Mouse (Mus musculus): ENCODE results near the gene Necab3. TPM values are rescaled to one million over a fixed set of nuclear protein-coding genes. Genes with fewer than 3 reads are reported as not detected.

The Necab3 gene
- polyA plus RNA-seq, 1 experiment = 0.31 TPM

GRCm38 (mm10) chr2:154574271-154574670 lies 15.6 kb upstream of the Necab3 start:
- TF ChIP-seq FLI1 (IDR thresholded peaks at IDR 0.05; ENCODE audit: low read length) = no peak
- TF ChIP-seq GATA1 (IDR thresholded peaks at IDR 0.05; ENCODE audit: borderline replicate concordance, low read length) = no peak
- Histone ChIP-seq H3K4me1 (peaks cover 53% of the 10 kb centered on the region), H3K4me3 (replicated peaks) (no peak overlapping the region), H3K36me3 (replicated peaks; ENCODE audit: low read length) (no peaks in the 10 kb centered on the region), H3K27me3 (replicated peaks) (no peaks in the 10 kb centered on the region), H3K9me3 (no peaks in the 10 kb centered on the region)

- no peak for TF ChIP-seq FLI1 (IDR thresholded peaks at IDR 0.05; ENCODE audit: low read length)
- no peak for TF ChIP-seq GATA1 (IDR thresholded peaks at IDR 0.05; ENCODE audit: borderline replicate concordance, low read length)
- H3K27me3 ChIP-seq (replicated peaks) = no peaks in the 10 kb centered on the region
- H3K9me3 ChIP-seq = no peaks in the 10 kb centered on the region
- no peaks in the 10 kb centered on the region for H3K36me3 ChIP-seq (replicated peaks; ENCODE audit: low read length)
- peaks cover 65% of the 10 kb centered on the region for H3K4me1 ChIP-seq
- no peak overlapping the region for H3K4me3 ChIP-seq (replicated peaks)
Measured at GRCm38 (mm10) chr2:154572996-154573395, 14.3 kb upstream of the Necab3 start.

GRCm38 (mm10) chr2:154571976-154572375 lies 13.3 kb upstream of the Necab3 start:
- Histone ChIP-seq H3K36me3 (replicated peaks; ENCODE audit: low read length) (no peaks in the 10 kb centered on the region), H3K4me3 (replicated peaks) (no peak overlapping the region), H3K9me3 (no peaks in the 10 kb centered on the region), H3K4me1 (peaks cover 66% of the 10 kb centered on the region), H3K27me3 (replicated peaks) (no peaks in the 10 kb centered on the region)
- TF ChIP-seq FLI1 (IDR thresholded peaks at IDR 0.05; ENCODE audit: low read length) = no peak
- no peak for TF ChIP-seq GATA1 (IDR thresholded peaks at IDR 0.05; ENCODE audit: borderline replicate concordance, low read length)

- Histone ChIP-seq H3K9me3 (no peaks in the 10 kb centered on the region), H3K4me1 (peaks cover 66% of the 10 kb centered on the region), H3K4me3 (replicated peaks) (peak overlapping the region; percentile 95), H3K36me3 (replicated peaks; ENCODE audit: low read length) (no peaks in the 10 kb centered on the region), H3K27me3 (replicated peaks) (no peaks in the 10 kb centered on the region)
- TF ChIP-seq GATA1 (IDR thresholded peaks at IDR 0.05; ENCODE audit: borderline replicate concordance, low read length) (no peak), FLI1 (IDR thresholded peaks at IDR 0.05; ENCODE audit: low read length) (no peak)
Measured at GRCm38 (mm10) chr2:154571266-154571665, 12.6 kb upstream of the Necab3 start.

GRCm38 (mm10) chr2:154570666-154571065 lies 12.0 kb upstream of the Necab3 start:
- peaks cover 70% of the 10 kb centered on the region for H3K4me1 ChIP-seq
- no peak for TF ChIP-seq FLI1 (IDR thresholded peaks at IDR 0.05; ENCODE audit: low read length)
- no peak for TF ChIP-seq GATA1 (IDR thresholded peaks at IDR 0.05; ENCODE audit: borderline replicate concordance, low read length)
- H3K4me3 ChIP-seq (replicated peaks) = peak overlapping the region; percentile 95
- no peaks in the 10 kb centered on the region for H3K27me3 ChIP-seq (replicated peaks)
- peaks cover 4% of the 10 kb centered on the region for H3K36me3 ChIP-seq (replicated peaks; ENCODE audit: low read length)
- no peaks in the 10 kb centered on the region for H3K9me3 ChIP-seq

- peaks cover 78% of the 10 kb centered on the region for H3K4me1 ChIP-seq
- H3K4me3 ChIP-seq (replicated peaks) = peak within 1 kb of the TSS; percentile 95
- no peaks in the 10 kb centered on the region for H3K27me3 ChIP-seq (replicated peaks)
- H3K9me3 ChIP-seq = no peaks in the 10 kb centered on the region
- TF ChIP-seq GATA1 (IDR thresholded peaks at IDR 0.05; ENCODE audit: borderline replicate concordance, low read length) (no peak), FLI1 (IDR thresholded peaks at IDR 0.05; ENCODE audit: low read length) (no peak)
- peaks cover 12% of the 10 kb centered on the region for H3K36me3 ChIP-seq (replicated peaks; ENCODE audit: low read length)
Measured at GRCm38 (mm10) chr2:154569836-154570286, 11.2 kb upstream of the Necab3 start, which contains the start of gene E2f1. Gene E2f1 (minus strand): TSS chr2:154569892.

- peaks cover 18% of the 10 kb centered on the region for H3K36me3 ChIP-seq (replicated peaks; ENCODE audit: low read length)
- H3K9me3 ChIP-seq = no peaks in the 10 kb centered on the region
- peaks cover 81% of the 10 kb centered on the region for H3K4me1 ChIP-seq
- H3K4me3 ChIP-seq (replicated peaks) = peak overlapping the region; percentile 95
- no peaks in the 10 kb centered on the region for H3K27me3 ChIP-seq (replicated peaks)
- TF ChIP-seq GATA1 (IDR thresholded peaks at IDR 0.05; ENCODE audit: borderline replicate concordance, low read length) (no peak), FLI1 (IDR thresholded peaks at IDR 0.05; ENCODE audit: low read length) (no peak)
Measured at GRCm38 (mm10) chr2:154569071-154569748, 10.5 kb upstream of the Necab3 start.

- TF ChIP-seq FLI1 (IDR thresholded peaks at IDR 0.05; ENCODE audit: low read length) = no peak
- TF ChIP-seq GATA1 (IDR thresholded peaks at IDR 0.05; ENCODE audit: borderline replicate concordance, low read length) = no peak
- Histone ChIP-seq H3K9me3 (no peaks in the 10 kb centered on the region), H3K36me3 (replicated peaks; ENCODE audit: low read length) (peaks cover 25% of the 10 kb centered on the region), H3K27me3 (replicated peaks) (no peaks in the 10 kb centered on the region), H3K4me1 (peaks cover 85% of the 10 kb centered on the region), H3K4me3 (replicated peaks) (peak overlapping the region; percentile 95)
Measured at GRCm38 (mm10) chr2:154568329-154569070, 9.8 kb upstream of the Necab3 start.

GRCm38 (mm10) chr2:154567766-154568165 lies 9.1 kb upstream of the Necab3 start:
- peak overlapping the region; percentile 95 for H3K4me3 ChIP-seq (replicated peaks)
- no peaks in the 10 kb centered on the region for H3K9me3 ChIP-seq
- no peaks in the 10 kb centered on the region for H3K27me3 ChIP-seq (replicated peaks)
- peaks cover 78% of the 10 kb centered on the region for H3K4me1 ChIP-seq
- TF ChIP-seq GATA1 (IDR thresholded peaks at IDR 0.05; ENCODE audit: borderline replicate concordance, low read length) (no peak), FLI1 (IDR thresholded peaks at IDR 0.05; ENCODE audit: low read length) (no peak)
- H3K36me3 ChIP-seq (replicated peaks; ENCODE audit: low read length) = peaks cover 33% of the 10 kb centered on the region

GRCm38 (mm10) chr2:154566641-154567040 lies 8.0 kb upstream of the Necab3 start:
- peaks cover 68% of the 10 kb centered on the region for H3K4me1 ChIP-seq
- H3K27me3 ChIP-seq (replicated peaks) = no peaks in the 10 kb centered on the region
- peaks cover 41% of the 10 kb centered on the region for H3K36me3 ChIP-seq (replicated peaks; ENCODE audit: low read length)
- TF ChIP-seq GATA1 (IDR thresholded peaks at IDR 0.05; ENCODE audit: borderline replicate concordance, low read length) (no peak), FLI1 (IDR thresholded peaks at IDR 0.05; ENCODE audit: low read length) (no peak)
- H3K4me3 ChIP-seq (replicated peaks) = no peak overlapping the region
- H3K9me3 ChIP-seq = no peaks in the 10 kb centered on the region
